Mouse (Mus musculus) myocyte (in vitro differentiated cells): ENCODE data around the gene Abcb8. TPM values are rescaled to one million over a fixed set of nuclear protein-coding genes. Genes with fewer than 3 reads are reported as not detected.

ENCODE experiments used
- H3K27me3 ChIP-seq: one replicate; pipeline ENCODE4 v1.6.1; 2011; ENCODE audit not compliant: control insufficient read depth, insufficient read depth, insufficient read length
- H3K36me3 ChIP-seq: one replicate; pipeline ENCODE4 v1.6.1; 2011; ENCODE audit not compliant: control insufficient read depth, insufficient read depth
- H3K4me2 ChIP-seq: one replicate; pipeline ENCODE4 v1.6.1; 2011; ENCODE audit warnings: low read depth, control low read depth
- H3K4me3 ChIP-seq: one replicate; pipeline ENCODE4 v1.5.1; 2011; ENCODE audit warnings: mild to moderate bottlenecking, control low read depth, moderate library complexity
- H3K79me2 ChIP-seq: one replicate; pipeline ENCODE4 v1.6.1; 2011; ENCODE audit not compliant: control insufficient read depth, insufficient read depth
- H3ac ChIP-seq: one replicate; pipeline ENCODE4 v1.6.1; 2011; ENCODE audit not compliant: control insufficient read depth, insufficient read length
- CEBPB ChIP-seq: IDR thresholded peaks from 2 replicates; pipeline ENCODE4 v1.6.1; 2011; ENCODE audit warnings: mild to moderate bottlenecking, moderate library complexity; ENCODE audit not compliant: poor library complexity, insufficient read depth, severe bottlenecking
- E2F4 ChIP-seq: IDR thresholded peaks from one replicate; pipeline ENCODE4 v1.6.1; 2011; ENCODE audit warnings: mild to moderate bottlenecking, control low read depth, moderate library complexity; ENCODE audit not compliant: insufficient read depth
- MAX ChIP-seq: IDR thresholded peaks from one replicate; pipeline ENCODE4 v1.6.1; 2011; ENCODE audit warnings: low read depth, mild to moderate bottlenecking, control low read depth
- MYOD1 ChIP-seq, 3 experiments: IDR thresholded peaks; one replicate each; pipeline ENCODE4 v1.6.1; 2011; ENCODE audit warnings: control low read depth in 2 of 3, low read depth in 2 of 3, mild to moderate bottlenecking in 2 of 3, moderate library complexity in 1 of 3; ENCODE audit not compliant: insufficient read length in 2 of 3, control insufficient read depth in 1 of 3
- MYOG ChIP-seq, 3 experiments: IDR thresholded peaks; one replicate each; pipeline ENCODE4 v1.6.1; 2011; ENCODE audit warnings: control low read depth in 2 of 3, low read depth in 2 of 3, mild to moderate bottlenecking in 2 of 3; ENCODE audit not compliant: insufficient read length in 2 of 3, control insufficient read depth in 1 of 3, insufficient read depth in 1 of 3
- POLR2A ChIP-seq: IDR thresholded peaks from one replicate; pipeline ENCODE4 v1.6.1; 2011; ENCODE audit warnings: low read depth, mild to moderate bottlenecking, control low read depth, moderate library complexity; ENCODE audit not compliant: insufficient read length
- POLR2AphosphoS2 ChIP-seq: IDR thresholded peaks from one replicate; pipeline ENCODE4 v1.6.1; 2011; ENCODE audit warnings: low read depth, control low read depth; ENCODE audit not compliant: insufficient read length
- REST ChIP-seq: IDR thresholded peaks from one replicate; pipeline ENCODE4 v1.6.1; 2011; ENCODE audit warnings: mild to moderate bottlenecking, control low read depth, moderate library complexity; ENCODE audit not compliant: insufficient read depth, insufficient read length
- SRF ChIP-seq: IDR thresholded peaks from one replicate; pipeline ENCODE4 v1.6.1; 2011; ENCODE audit warnings: low read depth; ENCODE audit not compliant: control insufficient read depth, insufficient read length
- TCF12 ChIP-seq: IDR thresholded peaks from one replicate; pipeline ENCODE4 v1.6.1; 2011; ENCODE audit warnings: mild to moderate bottlenecking, control low read depth; ENCODE audit not compliant: poor library complexity, insufficient read depth, severe bottlenecking
- TCF3 ChIP-seq: IDR thresholded peaks from one replicate; pipeline ENCODE4 v1.6.1; 2011; ENCODE audit warnings: low read depth, control low read depth; ENCODE audit not compliant: insufficient read length
- USF1 ChIP-seq: IDR thresholded peaks from one replicate; pipeline ENCODE4 v1.6.1; 2011; ENCODE audit warnings: low read depth, mild to moderate bottlenecking, control low read depth, moderate library complexity
- polyA plus RNA-seq: library from polyadenylated mRNA; unstranded; fragments of >200 nt; fragmentation: generic; extraction: Trizol; gene quantifications from one replicate; pipeline ENCODE4 v1.2.1, GENCODE M21; 2012; ENCODE audit warnings: missing spikeins

Gene Abcb8
- polyA plus RNA-seq, 1 experiment: 37.7 TPM

DNA sequence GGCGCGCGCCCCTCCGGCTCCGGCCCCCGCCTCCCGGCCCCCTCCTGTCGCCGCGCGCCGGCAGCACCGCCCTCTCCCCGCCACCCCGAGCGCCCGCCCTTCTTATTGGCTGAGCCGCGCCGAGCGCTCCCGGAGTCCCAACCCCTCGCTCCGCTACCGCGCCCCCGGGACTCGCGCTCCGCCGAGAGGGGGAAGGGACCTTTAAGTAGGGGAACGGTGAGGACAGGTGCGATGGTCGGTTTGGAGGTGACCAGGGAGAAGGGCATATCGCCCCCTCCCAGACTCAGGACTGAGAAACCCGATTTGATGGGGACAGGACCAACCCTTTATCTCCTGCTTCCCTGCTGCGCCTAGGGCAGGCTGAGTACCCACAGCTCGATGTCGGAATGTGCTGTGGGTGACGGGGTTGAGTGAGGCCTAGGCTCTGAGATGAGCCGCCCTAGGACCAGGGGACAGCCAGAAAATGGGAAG, 41.7 kb upstream of the Abcb8 start:
- H3K27me3 ChIP-seq: no peaks in the 10 kb centered on the region
- H3K4me3 ChIP-seq: peak overlapping the region; percentile 22
- H3K36me3 ChIP-seq: no peaks in the 10 kb centered on the region
- no peak for TF ChIP-seq MAX
- no peak for TF ChIP-seq USF1
- peak in 1 of 3 experiments; percentile 31 for TF ChIP-seq MYOD1 (IDR thresholded peaks at IDR 0.05; ENCODE audit: control insufficient read depth in 1 of 3, insufficient read length in 2 of 3, low read depth in 2 of 3)
- TF ChIP-seq POLR2AphosphoS2: no peak
- no peaks in the 10 kb centered on the region for H3K79me2 ChIP-seq
- H3K4me2 ChIP-seq: peak overlapping the region; percentile 84
- H3ac ChIP-seq: peak overlapping the region; percentile 44

- peak overlapping the region; percentile 22 for H3K4me3 ChIP-seq
- peak overlapping the region; percentile 84 for H3K4me2 ChIP-seq
- H3K36me3 ChIP-seq: no peaks in the 10 kb centered on the region
- no peak overlapping the region for H3ac ChIP-seq
- H3K27me3 ChIP-seq: no peaks in the 10 kb centered on the region
- TF ChIP-seq SRF (peak; percentile 65), MAX (no peak), POLR2A (peak; percentile 46), MYOG (IDR thresholded peaks at IDR 0.05; ENCODE audit: control insufficient read depth in 1 of 3, insufficient read depth in 1 of 3, insufficient read length in 2 of 3, low read depth in 2 of 3) (peak in 2 of 3 experiments; percentile 84), MYOD1 (IDR thresholded peaks at IDR 0.05; ENCODE audit: control insufficient read depth in 1 of 3, insufficient read length in 2 of 3, low read depth in 2 of 3) (peak in 2 of 3 experiments; percentile 75 to 85), POLR2AphosphoS2 (peak; percentile 24)
- no peaks in the 10 kb centered on the region for H3K79me2 ChIP-seq
These were observed 41.1 kb upstream of the Abcb8 start for GRCm38 (mm10) chr5:24352251-24352859.

GRCm38 (mm10) chr5:24353327-24353726, 40.1 kb upstream of the Abcb8 start:
- Histone ChIP-seq H3K27me3 (no peaks in the 10 kb centered on the region), H3K36me3 (no peaks in the 10 kb centered on the region), H3K79me2 (no peaks in the 10 kb centered on the region), H3ac (no peak overlapping the region), H3K4me2 (no peak overlapping the region), H3K4me3 (no peak overlapping the region)
- TF ChIP-seq POLR2A (no peak), MAX (no peak)

DNA sequence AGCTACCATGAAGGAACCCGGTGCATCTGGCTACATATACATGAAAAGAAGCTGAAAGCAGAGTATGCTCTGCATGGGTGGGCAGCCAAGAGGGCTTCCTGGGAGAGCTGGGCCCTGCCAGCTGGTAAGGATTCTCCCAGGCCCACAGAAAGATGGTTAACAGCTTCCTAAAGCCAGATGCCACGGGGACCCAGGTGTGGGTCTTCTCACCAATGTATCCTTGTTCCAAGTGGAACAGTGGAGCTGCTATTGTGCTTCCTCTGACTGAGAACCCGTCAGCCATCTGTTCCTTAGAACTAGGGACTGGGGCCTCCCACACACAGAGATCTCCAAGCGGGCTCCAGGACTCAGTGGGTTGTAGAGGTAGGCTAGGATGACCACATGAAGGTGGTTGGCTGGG, 36.7 kb upstream of the Abcb8 start:
- no peak overlapping the region for H3ac ChIP-seq
- TF ChIP-seq POLR2A: no peak
- TF ChIP-seq MAX: no peak
- no peak for TF ChIP-seq SRF
- TF ChIP-seq MYOD1 (IDR thresholded peaks at IDR 0.05; ENCODE audit: control insufficient read depth in 1 of 3, insufficient read length in 2 of 3, low read depth in 2 of 3): no peak
- no peak for TF ChIP-seq MYOG (IDR thresholded peaks at IDR 0.05; ENCODE audit: control insufficient read depth in 1 of 3, insufficient read depth in 1 of 3, insufficient read length in 2 of 3, low read depth in 2 of 3)
- TF ChIP-seq POLR2AphosphoS2: no peak
- no peaks in the 10 kb centered on the region for H3K27me3 ChIP-seq
- no peak overlapping the region for H3K4me2 ChIP-seq
- no peak overlapping the region for H3K4me3 ChIP-seq
- no peaks in the 10 kb centered on the region for H3K79me2 ChIP-seq
- H3K36me3 ChIP-seq: no peaks in the 10 kb centered on the region

DNA sequence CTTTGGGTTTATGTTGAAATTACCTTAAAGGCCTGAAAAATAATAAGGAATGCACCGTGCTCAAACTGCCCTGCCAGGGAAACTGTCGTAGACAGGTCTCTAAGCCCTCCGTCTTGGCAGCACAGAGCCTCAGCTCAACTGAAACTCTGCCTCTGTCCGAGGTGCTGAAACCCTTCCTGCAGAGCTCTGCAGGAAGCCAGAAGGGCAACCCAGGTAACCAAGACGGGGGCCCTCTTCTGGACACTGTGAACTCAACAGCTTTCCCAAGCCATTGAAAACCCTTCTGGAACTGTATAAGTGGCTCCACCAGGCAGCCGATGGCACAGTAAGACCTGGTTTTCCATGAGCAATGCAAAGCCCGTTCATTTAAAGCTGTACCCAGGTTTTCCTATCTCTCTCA, 36.0 kb upstream of the Abcb8 start:
- Histone ChIP-seq H3K4me2 (no peak overlapping the region), H3ac (no peak overlapping the region), H3K27me3 (no peaks in the 10 kb centered on the region), H3K4me3 (no peak overlapping the region), H3K79me2 (no peaks in the 10 kb centered on the region), H3K36me3 (no peaks in the 10 kb centered on the region)
- TF ChIP-seq REST: peak; percentile 90
- no peak for TF ChIP-seq MYOD1 (IDR thresholded peaks at IDR 0.05; ENCODE audit: control insufficient read depth in 1 of 3, insufficient read length in 2 of 3, low read depth in 2 of 3)

DNA sequence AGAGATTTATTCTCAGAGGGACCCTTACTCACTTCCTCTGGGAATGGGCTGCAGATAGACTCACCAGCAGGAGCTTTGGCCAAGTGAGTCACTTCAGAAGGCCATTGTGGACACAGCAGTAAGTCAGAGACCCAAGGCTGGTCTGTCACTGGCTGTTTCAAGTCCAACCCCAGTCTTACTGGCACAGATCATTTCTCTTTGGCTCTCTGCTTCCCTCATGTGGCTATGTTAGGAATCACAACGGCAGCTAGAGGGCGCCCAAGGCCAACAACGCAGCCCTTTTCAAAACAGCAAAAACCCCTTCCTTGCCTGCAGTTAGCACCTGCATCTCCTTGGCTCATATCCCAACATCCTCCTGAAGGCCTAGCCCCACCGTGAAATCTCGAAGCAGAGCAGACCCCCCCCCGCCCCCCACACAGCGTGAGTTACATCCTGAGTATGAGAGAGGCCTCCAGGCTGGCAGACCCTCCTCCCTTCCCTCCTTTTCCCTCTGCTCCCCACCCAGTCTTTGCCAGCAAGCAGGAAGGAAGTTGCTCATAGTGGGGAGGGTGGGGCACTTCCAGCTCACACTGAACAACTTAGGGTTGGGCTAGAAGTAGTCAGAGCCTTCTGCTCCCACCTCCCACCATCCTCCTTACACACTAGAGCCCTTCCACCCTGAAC, 32.5 kb upstream of the Abcb8 start:
- TF ChIP-seq TCF3 (no peak), MYOG (IDR thresholded peaks at IDR 0.05; ENCODE audit: control insufficient read depth in 1 of 3, insufficient read depth in 1 of 3, insufficient read length in 2 of 3, low read depth in 2 of 3) (no peak), POLR2AphosphoS2 (no peak), TCF12 (no peak), SRF (no peak), CEBPB (no peak), POLR2A (no peak), E2F4 (no peak), MYOD1 (IDR thresholded peaks at IDR 0.05; ENCODE audit: control insufficient read depth in 1 of 3, insufficient read length in 2 of 3, low read depth in 2 of 3) (no peak), USF1 (no peak), MAX (no peak), REST (no peak)
- Histone ChIP-seq H3K36me3 (no peaks in the 10 kb centered on the region), H3K4me2 (no peak overlapping the region)

More for the DNA sequence above, 32.5 kb upstream of the Abcb8 start:
- H3K27me3 ChIP-seq: peaks cover 14% of the 10 kb centered on the region
- no peak overlapping the region for H3ac ChIP-seq
- no peaks in the 10 kb centered on the region for H3K79me2 ChIP-seq
- H3K4me3 ChIP-seq: no peak overlapping the region
